In the genomic region with DNA sequence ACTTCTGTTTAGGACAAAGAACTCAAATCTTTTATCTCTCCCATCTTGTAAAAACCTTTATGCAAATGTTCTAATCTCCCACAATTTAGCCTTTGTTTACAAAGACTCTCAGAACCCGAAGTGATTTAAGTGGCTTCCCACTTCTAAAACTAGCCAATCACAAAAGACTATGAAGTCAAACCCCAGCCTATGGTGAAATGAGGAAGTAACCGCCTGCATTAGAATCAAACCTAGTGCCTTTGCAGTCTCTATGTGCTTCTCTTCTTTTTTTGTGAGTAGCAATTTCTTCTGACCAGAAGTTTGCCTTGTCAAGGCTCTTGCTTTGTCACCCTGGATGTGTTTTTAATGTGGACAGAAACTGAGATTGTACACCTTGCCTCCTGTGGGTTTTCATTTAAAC, we compare ENCODE assay signal across 28 mouse cellular contexts. TPM values are rescaled to one million over a fixed set of nuclear protein-coding genes. Genes with fewer than 3 reads are reported as not detected.
DNase-seq lines count a peak whose midpoint lies in the region; ATAC-seq and TF ChIP-seq lines count a peak whose summit lies in the region.
"Had no signal": no experiment of that assay in that cellular context is flagged by ENCODE, and none has a peak within 500 bp of the region (broad histone marks: within the 10 kb centered on the region; RNA-seq: fewer than 3 reads in every experiment).

No protein-coding gene starts in this region.

- H3K4me3 ChIP-seq in G1E (ENCODE audit: low read depth, low read length) = no peak overlapping the region
- H3K4me3 ChIP-seq in liver, embryonic 11.5 days (ENCODE audit: low read depth, low read length) = no peak overlapping the region
- H3K4me3 ChIP-seq: embryonic facial prominence, embryonic 10.5 days; embryonic facial prominence, embryonic 13.5 days; erythroblast, embryonic 14.5 days; forebrain, embryonic 12.5 days; forebrain, embryonic 15.5 days; hindbrain, embryonic 10.5 days; hindbrain, embryonic 13.5 days; intestine, embryonic 15.5 days had no signal

- no peak overlapping the region for H3K9ac ChIP-seq in liver, embryonic 11.5 days (ENCODE audit: low read depth, low read length)
- H3K9ac ChIP-seq: embryonic facial prominence, embryonic 13.5 days; forebrain, embryonic 12.5 days; forebrain, embryonic 15.5 days; hindbrain, embryonic 13.5 days; intestine, embryonic 15.5 days had no signal

- H3K4me1 ChIP-seq in G1E (ENCODE audit: insufficient read depth, low read depth, low read length) = no peaks in the 10 kb centered on the region
- no peaks in the 10 kb centered on the region for H3K4me1 ChIP-seq in liver, embryonic 11.5 days (replicated peaks; ENCODE audit: control insufficient read depth, insufficient read depth, low read length)
- H3K4me1 ChIP-seq: embryonic facial prominence, embryonic 10.5 days; embryonic facial prominence, embryonic 13.5 days; forebrain, embryonic 12.5 days; forebrain, embryonic 15.5 days; hindbrain, embryonic 10.5 days; hindbrain, embryonic 13.5 days; intestine, embryonic 15.5 days had no signal

- peaks cover 3% of the 10 kb centered on the region; the same call in 1 of the 2 replicates for H3K27me3 ChIP-seq in G1E (ENCODE audit: insufficient read depth, low read length)
- H3K27me3 ChIP-seq in liver, embryonic 11.5 days (replicated peaks; ENCODE audit: control insufficient read depth, insufficient read depth, low read length) = no peaks in the 10 kb centered on the region
- H3K27me3 ChIP-seq: embryonic facial prominence, embryonic 13.5 days; forebrain, embryonic 12.5 days; forebrain, embryonic 15.5 days; hindbrain, embryonic 13.5 days; intestine, embryonic 15.5 days; Patski had no signal

- H3K9me3 ChIP-seq in G1E (replicated peaks) = no peaks in the 10 kb centered on the region
- H3K9me3 ChIP-seq in liver, embryonic 11.5 days (ENCODE audit: control insufficient read depth, low read length) = no peaks in the 10 kb centered on the region
- H3K9me3 ChIP-seq: embryonic facial prominence, embryonic 10.5 days; embryonic facial prominence, embryonic 13.5 days; forebrain, embryonic 12.5 days; forebrain, embryonic 15.5 days; hindbrain, embryonic 10.5 days; hindbrain, embryonic 13.5 days; intestine, embryonic 15.5 days had no signal

- DNase-seq in G1E (ENCODE audit: low spot score) (peak; percentile 3), adipocyte (ENCODE audit: low spot score) (no peak)
- DNase-seq in liver, embryonic 11.5 days (ENCODE audit: low spot score) = no peak
- no peak for DNase-seq in ovary, postnatal 36 days (ENCODE audit: low spot score)
- DNase-seq: adrenal gland, adult 8-10 months; adrenal gland, postnatal 36 days; B cell, adult 2 months; cerebellum, adult 2 months; cerebellum, adult 9-11 months; cerebellum, postnatal 25 days; embryo, embryonic 11 days; gastrocnemius, postnatal 10 days; gastrocnemius, postnatal 36 days; heart, adult 11 months; kidney, adult 11 months had no signal

- 12% methylated on average over 2 of the region's 2 CpGs for WGBS in liver, embryonic 11.5 days

- no peak for ATAC-seq in G1E (ENCODE audit: extremely low read depth, insufficient number of reproducible peaks, low FRiP score, poor library complexity, severe bottlenecking)
- ATAC-seq in common myeloid progenitor, adult 5-6 weeks (replicated peaks; ENCODE audit: low read depth, poor library complexity, severe bottlenecking) = peak; percentile 83
- peak; percentile 94 for ATAC-seq in megakaryocyte, adult 5-6 weeks (ENCODE audit: poor library complexity, severe bottlenecking)
- ATAC-seq in liver, embryonic 11.5 days (replicated peaks; ENCODE audit: low FRiP score) = no peak
- ATAC-seq: forebrain, embryonic 15.5 days; hindbrain, embryonic 16.5 days; intestine, embryonic 15.5 days; Patski had no signal

- H3K4me2 ChIP-seq in liver, embryonic 11.5 days = no peak overlapping the region
- H3K4me2 ChIP-seq: embryonic facial prominence, embryonic 13.5 days; forebrain, embryonic 12.5 days; forebrain, embryonic 15.5 days; heart, embryonic 11.5 days; hindbrain, embryonic 13.5 days; intestine, embryonic 15.5 days had no signal

- TF ChIP-seq CTCF in G1E (IDR thresholded peaks at IDR 0.05; ENCODE audit: low read depth, low read length) = no peak

- no peaks in the 10 kb centered on the region for H3K36me3 ChIP-seq in G1E (replicated peaks)
- no peaks in the 10 kb centered on the region for H3K36me3 ChIP-seq in liver, embryonic 11.5 days (ENCODE audit: control insufficient read depth, insufficient read depth, low read length)
- H3K36me3 ChIP-seq: embryonic facial prominence, embryonic 10.5 days; embryonic facial prominence, embryonic 13.5 days; forebrain, embryonic 12.5 days; forebrain, embryonic 15.5 days; hindbrain, embryonic 10.5 days; hindbrain, embryonic 13.5 days; intestine, embryonic 15.5 days had no signal

- no peak overlapping the region for H3K27ac ChIP-seq in liver, embryonic 11.5 days (ENCODE audit: low read depth, low read length)
- H3K27ac ChIP-seq: embryonic facial prominence, embryonic 10.5 days; embryonic facial prominence, embryonic 13.5 days; forebrain, embryonic 12.5 days; forebrain, embryonic 15.5 days; hindbrain, embryonic 10.5 days; hindbrain, embryonic 13.5 days; intestine, embryonic 15.5 days had no signal

RNA-seq across cellular contexts. Expression of a gene that starts 53.6 kb away (rescaled TPM):
- total RNA-seq in G1E (2014; fragmentation: Nextera tagmentation) = 24.6 and 26.7 TPM in 2 replicates
- total RNA-seq in G1E (2017) = 46.6 and 52.7 TPM in 2 replicates
- polyA plus RNA-seq in G1E (2012) = 4.0 and 6.6 TPM in 2 replicates
- total RNA-seq in common myeloid progenitor, adult 5-6 weeks (2017) = 30.9 and 58.0 TPM in 2 replicates
- 16.6 and 17.1 TPM in 2 replicates for total RNA-seq in megakaryocyte, adult 5-6 weeks (2015)
- total RNA-seq in megakaryocyte, adult 5-6 weeks (2017) = 22.3 and 22.8 TPM in 2 replicates
- 55.4 and 61.3 TPM in 2 replicates for polyA plus RNA-seq in liver, embryonic 11.5 days (2014; fragmentation: Nextera tagmentation; extraction: Ambion mirVana)

Comparison
In these comparisons a context has a peak if more than half of its experiments do, and no peak if none do; other contexts are left out.
1. ATAC-seq: peak in common myeloid progenitor, adult 5-6 weeks (single experiment) and megakaryocyte, adult 5-6 weeks (single experiment); none in G1E (single experiment) and liver, embryonic 11.5 days (single experiment).